Mouse (Mus musculus): ENCODE results near the gene Tmem59l.
A peak's percentile ranks its signal among the peaks of the same experiment; 100 is the strongest.

The Tmem59l gene

DNA sequence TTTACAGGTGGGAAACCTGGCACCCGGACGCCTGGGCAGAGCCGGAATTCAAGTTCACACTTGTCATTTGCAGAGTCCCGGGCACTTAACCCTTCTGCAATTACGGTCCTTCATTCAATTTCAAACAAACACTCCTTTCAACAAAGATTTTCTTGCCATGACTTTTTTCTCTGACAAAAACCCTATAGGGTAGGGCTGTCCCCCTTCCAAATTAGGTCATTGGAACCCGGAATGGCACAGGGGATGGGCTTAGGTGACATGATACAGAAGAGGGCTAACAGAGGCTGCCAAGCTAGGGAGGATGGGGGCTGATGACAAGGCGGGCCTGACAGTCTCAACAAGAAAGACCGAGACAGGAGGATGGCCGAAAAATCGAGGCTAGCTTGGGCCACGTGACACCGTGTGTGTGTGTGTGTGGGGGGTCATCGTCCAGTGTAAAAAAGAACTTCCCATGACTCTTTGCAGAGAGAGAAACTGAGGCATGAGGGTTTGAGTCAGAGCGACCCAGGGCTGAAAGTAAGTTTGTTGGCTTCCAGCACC, 1.8 kb upstream of the Tmem59l start:
- DNase-seq (ENCODE audit: low read depth), result no peak

DNA sequence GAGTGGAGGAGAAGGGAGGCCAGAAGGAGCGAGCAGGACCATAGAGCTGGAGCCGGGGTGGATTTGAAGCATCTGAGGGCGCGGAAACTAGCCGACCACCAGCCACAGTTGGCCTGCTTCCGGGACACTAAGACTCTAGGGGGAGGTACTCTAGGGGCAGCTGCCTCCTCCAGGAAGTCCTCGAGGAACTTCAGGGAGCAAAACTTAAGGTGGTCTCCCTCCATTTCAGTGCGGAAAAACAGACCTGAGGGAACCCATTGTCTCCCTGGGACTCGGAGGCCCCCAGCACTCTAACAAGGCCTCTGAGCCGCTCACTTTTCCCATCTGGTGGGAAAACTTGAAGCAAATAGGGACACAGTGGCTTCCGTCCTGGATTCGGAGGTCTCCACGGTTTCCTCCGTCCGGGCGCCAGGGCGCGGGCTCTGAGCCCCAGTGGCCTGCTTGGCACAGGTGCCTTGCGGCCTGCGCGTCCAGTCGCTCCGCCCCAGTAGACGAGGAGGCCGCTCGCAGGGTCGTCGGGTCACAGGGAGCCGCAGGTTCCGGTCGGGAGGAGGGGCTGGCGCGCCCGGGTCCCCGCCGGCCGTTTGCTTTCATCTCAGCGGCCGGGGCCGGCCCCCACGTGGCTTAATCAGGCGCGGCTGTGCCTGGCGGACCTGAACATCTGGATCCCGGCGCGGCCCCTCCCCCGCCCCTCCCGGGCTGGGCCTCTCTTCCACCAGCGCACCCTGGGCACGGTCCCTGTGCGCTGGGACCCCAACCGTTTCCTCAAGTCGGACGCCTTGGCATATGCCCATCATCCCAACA, 1.0 kb upstream of the Tmem59l start:
- no peak for DNase-seq (ENCODE audit: low read depth)

- no peak for DNase-seq (ENCODE audit: low read depth)
Measured at GRCm38 (mm10) chr8:70486191-70486681, 922 bp downstream of the Tmem59l start.

DNA sequence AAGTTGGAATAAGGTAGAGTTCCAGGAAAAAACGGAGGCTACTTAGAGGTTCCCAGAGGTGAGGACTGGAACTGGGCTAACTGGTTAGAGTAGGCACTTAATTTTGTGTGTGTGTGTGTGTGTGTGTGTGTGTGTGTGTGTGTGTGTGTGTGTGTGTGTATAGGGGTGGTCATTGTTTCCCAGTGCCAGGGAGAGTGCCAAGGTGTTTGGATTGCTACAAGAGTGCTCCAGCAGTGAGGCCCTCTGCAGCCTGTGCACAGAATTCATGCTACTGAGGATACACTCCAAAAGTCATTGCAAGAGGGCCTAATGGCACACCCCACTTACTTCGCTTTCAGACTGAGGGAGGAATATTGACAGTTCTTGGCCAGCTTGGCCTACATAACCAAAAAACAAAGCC, 4.2 kb downstream of the Tmem59l start:
- no peak for DNase-seq (ENCODE audit: low read depth)

DNA sequence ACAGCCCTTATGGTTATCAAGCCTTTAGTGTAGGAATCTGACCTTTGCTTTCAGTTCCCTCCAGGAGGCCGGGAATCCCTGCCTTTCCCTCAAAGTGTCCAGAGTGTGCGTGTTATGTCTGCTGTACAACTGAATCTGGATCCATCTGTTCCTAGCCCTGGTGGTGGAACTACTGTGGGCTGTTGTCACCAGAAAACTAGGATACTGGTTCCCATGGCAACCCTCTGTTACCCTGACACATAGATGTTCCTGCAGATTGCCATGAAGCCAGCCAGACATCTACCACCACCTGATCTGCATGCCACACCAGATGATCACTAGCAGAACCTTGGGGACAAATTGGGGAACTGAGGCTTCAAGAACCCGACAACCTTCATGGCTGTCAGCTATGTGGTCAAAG, 5.2 kb downstream of the Tmem59l start:
- no peak for DNase-seq (ENCODE audit: low read depth)

GRCm38 (mm10) chr8:70477269-70477982, 9.7 kb downstream of the Tmem59l start:
- peak; percentile 73 for DNase-seq (ENCODE audit: low read depth)

DNA sequence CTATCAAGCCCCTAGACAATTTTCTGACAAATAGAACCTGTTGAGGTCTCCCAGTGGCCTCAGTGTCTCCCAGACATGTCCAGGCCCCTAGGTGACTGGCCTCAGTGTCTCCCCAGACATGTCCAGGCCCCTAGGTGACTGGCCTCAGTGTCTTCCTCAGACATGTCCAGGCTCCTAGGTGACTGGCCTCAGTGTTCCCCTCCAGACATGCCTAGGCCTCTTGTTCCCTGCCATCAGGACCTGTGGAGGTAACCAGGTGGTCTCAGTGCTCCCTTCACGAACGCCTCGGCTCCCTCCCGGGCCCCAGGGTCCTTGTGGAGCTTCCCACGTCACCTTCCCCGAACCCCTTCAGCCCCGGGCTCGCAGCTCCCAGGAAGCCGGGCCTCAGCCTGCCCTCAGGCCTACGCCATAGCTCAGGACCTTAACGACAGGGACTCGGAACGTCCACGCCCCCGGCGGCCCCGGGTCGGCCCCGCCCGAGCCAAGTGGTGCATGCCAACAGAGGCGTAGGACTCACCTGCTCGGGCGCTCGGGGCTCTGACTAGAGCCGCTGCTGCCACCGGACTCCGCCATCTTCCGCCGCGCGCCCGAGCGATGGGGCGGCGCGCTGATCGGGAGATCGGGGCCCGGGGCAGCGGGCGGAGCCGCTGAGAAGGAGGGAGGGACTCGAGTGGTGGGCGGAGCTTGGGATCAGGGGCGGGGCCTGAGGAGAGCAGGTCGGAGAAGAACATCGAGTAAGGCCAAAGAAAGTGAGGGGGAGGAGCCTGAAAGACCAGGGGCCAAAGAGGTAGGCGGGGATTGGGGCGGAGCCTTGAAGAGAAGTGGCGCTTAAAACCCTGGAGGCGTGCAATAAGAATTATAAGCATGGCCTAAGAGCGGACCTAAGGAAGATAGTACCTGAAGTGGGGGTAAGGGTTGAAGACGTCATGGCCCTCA, 10.6 kb downstream of the Tmem59l start, which contains the start of gene Klhl26:
Gene Klhl26 (minus strand): TSS at position 636 of the 936 bp plus-strand sequence.
- peak; percentile 99 for DNase-seq (ENCODE audit: low read depth)

GRCm38 (mm10) chr8:70471856-70472255, 15.3 kb downstream of the Tmem59l start:
- no peak for DNase-seq (ENCODE audit: low read depth)

DNA sequence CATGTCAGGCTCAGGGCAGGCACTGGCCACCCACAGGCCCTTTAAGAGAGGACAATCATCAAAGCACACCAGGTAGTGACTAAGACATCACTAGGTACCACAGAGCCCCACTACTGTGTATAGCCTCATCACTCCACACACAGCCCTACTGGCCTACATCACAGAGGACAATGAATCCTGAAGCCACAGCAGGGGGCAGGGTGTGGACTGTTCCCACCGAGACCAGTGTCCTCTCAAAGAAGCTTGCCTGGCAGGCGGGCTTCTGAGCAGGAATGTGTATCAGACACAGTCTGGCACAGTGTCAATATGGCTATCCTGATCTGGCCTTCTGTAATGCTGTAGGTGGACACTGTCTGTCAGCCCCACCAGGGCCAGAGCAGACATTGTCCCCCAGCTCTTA, 17.2 kb downstream of the Tmem59l start:
- DNase-seq (ENCODE audit: low read depth), result no peak

DNA sequence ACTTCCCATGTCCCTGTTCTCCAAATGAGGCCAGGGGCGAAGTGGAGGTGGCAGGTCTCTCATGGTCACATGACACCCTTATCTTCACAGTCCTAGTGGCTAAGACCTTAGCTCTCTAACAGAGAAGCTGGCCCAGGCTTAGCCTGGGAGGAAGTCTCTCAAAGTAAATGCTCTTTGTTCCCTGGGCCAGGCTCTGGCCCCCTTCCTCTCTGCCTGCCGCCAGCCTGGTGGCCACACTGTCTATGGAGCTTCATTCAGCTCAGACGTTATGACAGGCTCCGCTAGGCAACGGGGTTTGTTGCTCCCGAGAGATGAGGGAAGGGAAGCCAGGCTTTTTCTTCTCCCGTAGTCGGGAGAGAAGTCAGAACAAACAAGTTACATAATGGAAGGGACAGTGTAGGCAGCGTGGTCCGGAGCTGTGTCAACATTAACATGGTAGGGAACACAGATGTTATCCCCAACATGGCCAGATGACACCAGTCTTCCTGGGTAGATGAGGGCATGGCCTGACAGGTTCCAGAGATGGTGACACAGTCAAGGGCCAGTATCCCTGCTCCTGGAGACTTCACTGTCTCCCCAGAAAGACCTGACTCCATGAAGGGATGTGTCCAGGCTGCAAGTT, 17.8 kb downstream of the Tmem59l start:
- DNase-seq (ENCODE audit: low read depth), result no peak

DNA sequence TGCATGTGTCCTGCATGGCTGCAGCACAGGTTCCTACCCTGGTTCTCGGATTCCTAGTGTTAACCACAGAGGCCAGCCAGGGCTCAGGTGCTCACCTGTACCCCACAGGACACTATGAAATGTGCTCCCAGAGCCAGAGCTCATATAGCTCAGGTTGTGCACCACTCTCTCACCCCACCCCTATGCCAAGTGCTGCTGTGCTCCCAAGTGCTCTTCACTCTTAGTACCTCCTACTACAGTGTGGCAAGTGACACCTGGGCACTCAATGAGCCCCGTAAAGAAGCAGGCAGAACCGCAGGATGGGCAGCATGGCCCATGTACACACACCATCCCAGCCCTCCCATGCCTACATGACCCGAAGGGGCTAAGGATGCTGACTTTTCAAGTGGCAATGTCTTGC, 18.4 kb downstream of the Tmem59l start:
- DNase-seq (ENCODE audit: low read depth), result no peak

DNA sequence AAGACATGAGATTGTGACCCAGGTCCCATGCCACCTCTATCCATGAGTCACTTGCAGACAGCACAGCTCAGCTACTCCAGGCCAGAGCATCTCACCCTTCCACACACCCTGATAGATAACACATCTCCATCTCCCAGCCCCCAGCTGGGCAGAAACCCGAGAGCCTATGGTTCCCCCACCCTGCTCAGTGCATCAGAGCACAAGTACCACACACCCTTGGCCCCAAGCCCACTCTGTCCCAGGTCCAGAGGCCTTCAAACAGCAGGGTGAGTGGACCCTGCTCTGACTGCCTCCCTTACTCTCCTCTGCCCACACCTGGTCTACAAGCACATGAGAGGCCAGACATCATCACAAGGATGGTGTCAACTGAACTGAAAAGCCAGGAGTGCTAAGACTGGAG, 19.3 kb downstream of the Tmem59l start:
- no peak for DNase-seq (ENCODE audit: low read depth)

- no peak for DNase-seq (ENCODE audit: low read depth)
Measured at GRCm38 (mm10) chr8:70467229-70467725, 19.9 kb downstream of the Tmem59l start.

- DNase-seq (ENCODE audit: low read depth), result no peak
Measured at GRCm38 (mm10) chr8:70466771-70467170, 20.4 kb downstream of the Tmem59l start.

GRCm38 (mm10) chr8:70466305-70466704, 20.9 kb downstream of the Tmem59l start:
- no peak for DNase-seq (ENCODE audit: low read depth)

DNA sequence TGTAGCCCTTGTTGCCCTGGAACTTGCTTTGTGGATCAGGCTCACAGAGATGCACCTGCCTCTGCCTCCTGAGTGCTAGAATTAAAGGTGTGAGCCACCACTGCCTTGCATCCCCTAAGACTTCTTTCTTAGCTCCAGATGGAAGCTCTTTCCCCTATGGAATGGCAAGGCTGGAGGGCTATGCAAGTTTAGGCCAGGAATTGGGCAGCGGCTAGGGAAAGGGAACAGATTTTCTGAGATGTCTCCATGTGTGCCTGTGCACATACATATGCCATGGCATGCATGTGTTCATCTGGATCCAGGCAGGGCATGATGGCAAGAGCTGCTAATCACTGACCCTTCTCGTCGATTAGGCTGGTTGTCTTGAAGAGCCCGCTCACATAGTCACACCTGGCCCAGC, 21.5 kb downstream of the Tmem59l start:
- no peak for DNase-seq (ENCODE audit: low read depth)

- DNase-seq (ENCODE audit: low read depth), result no peak
Measured at GRCm38 (mm10) chr8:70464162-70464561, 23.0 kb downstream of the Tmem59l start.

DNA sequence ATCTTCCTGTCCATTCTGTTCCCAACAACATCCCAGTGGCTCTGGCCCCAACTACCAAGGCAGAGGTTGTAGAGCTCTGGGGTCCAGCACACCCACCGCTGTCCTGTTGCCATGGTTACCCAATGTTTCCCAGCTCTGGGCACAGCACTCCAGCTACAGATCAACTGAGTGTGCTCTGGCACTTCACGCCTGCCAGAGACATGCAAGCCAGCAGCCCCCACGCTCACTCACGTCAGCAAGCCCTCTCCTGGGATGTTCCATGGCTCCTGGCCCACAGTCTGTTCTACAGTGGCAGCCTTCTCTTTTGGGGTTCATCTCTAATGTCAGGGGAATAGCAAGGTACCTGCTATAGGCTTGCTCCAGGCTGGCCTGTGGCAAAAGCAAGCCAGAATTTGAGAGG, 23.9 kb downstream of the Tmem59l start:
- DNase-seq (ENCODE audit: low read depth), result no peak

GRCm38 (mm10) chr8:70462516-70462813, 24.7 kb downstream of the Tmem59l start:
- DNase-seq (ENCODE audit: low read depth), result no peak

GRCm38 (mm10) chr8:70461765-70462515, 25.2 kb downstream of the Tmem59l start:
- no peak for DNase-seq (ENCODE audit: low read depth)

DNA sequence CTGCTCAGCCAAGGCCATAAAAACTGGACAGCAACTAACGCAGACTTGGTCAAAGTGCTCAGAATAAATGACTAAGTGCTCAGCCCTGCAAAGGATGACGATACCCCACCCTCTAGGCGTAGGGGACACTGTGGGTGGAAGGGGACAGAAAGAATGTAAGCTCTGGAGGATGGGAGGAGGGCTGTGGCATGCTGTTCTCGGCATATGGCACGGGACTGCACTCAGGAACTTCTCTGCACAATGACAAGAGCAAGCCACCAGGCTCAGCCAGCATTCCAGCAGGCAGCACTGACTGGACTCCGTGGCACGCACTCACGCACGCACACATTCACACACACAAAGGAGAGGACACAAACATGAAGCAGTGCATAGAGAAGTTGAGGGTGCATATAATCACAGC, 26.6 kb downstream of the Tmem59l start:
- no peak for DNase-seq (ENCODE audit: low read depth)
